Mouse (Mus musculus) c-Kit-positive CD71-negative TER-119-negative erythroid progenitor cells, embryonic 14.5 days (primary cell): Measurements from ENCODE around the gene Nanos1.

ENCODE experiments used
- DNase-seq: peaks from one replicate; pipeline ENCODE4 v3.0.0-alpha.2; 2013; ENCODE audit warnings: low read depth

Nanos1 gene

DNA sequence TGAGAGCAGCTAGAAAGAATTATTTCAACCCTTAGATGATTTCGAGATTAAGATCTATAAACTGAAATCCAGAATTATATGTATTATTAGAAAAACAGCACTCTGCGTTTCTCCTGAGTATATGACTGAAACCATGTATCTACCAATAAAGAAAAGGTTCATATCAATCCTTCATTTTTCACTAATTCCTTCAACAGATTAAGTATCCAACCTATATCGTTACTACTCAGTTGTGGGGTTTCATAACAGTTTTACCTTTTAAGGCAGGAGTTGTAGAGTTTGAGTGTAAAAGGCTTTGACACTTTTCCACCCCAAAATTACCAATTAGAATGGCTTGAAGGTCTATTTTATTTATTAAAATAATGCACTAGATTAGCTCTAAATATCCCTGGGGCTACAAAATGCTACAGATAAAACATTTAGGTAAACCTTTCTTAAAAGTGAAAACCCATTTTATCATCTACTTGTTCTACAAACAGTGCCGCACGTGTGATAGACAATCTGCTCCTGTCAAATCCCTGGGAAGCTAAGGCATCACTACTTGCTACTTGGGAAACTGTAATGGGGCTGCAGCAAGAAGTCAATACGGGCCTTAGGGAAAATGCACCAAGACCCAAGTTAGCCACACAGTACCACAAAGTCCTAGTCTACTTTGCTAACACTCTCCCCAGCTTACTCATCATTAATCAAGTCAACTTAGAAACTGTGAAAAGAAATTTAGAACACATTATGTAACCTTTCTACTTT lies 32.6 kb downstream of the Nanos1 start:
- no peak for DNase-seq

DNA sequence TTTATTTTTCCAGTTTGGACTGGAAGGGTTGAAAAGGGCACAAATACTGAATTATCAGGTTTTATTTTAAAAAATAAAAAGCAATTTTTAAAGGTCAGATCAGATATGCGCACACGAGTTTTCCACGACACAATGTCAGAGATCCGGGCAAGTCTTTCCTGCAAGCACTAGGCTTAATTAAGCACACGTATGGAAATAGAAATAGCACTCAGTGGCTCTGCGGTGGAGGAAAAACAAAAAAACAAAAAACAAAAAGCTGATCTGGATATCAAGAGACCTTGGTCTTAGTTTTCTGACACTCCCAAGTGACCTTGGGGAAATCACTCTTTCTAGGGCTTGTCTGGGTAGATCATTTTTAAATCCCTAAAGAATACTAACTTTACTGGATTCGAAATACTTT lies 33.7 kb downstream of the Nanos1 start:
- DNase-seq, result no peak

DNA sequence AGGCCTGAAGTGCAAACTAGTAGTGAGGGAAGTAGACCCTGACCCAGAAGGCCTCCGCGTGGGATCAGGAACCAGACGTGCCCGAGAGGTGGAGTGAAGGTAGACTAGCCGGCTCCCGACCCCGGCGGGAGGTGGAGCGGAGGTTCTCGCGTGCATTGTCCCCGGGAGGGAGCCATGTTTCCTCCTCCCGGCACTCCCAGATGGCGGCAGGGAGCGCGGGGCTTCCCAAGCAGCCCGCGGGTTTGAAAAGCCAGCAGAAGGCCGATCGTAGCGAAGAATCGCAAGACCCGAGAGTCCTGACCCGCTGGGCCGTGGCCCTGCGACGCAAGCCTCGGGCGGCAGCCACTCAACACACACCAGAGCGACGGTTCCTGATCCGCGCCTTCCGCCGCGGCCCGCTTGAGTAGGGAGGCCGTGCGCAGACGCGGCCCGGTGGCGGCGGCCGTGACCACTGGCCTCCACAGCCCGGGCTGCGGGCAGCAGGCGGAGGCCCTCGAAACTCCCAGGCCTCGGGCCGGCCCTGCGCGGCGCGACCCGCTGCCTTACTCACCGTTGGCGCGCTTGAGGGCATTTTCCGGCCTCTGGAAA lies 34.2 kb downstream of the Nanos1 start:
- no peak for DNase-seq

DNA sequence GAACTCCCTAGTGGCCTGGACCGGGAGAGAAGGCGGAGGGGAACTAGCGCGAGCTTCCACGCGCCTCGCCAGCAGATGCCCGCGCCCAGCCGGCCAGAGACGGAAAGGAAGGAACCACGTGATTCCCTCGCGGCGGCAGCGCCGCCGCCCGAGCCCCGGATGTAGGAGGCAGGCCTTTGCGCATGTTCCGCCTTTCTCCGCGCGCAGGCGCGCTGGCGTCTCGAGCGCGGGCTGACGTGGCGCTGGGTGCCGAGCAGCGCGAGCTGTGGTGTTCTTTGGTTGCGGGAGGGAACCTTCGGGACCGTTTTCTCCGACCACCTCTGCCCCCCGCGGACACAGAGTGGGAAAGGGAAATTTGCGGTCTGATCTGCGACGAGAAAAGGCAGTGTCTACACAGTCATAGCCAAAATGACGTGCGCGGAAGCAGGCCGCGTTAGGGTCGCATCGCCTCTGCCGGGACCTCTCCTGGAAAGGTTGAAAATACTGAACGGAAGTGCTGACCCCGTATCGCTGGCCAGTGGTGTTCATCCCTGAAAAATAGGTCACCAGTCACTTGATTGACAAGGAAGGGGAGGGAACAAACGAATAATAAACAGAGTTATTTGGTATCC lies 34.9 kb downstream of the Nanos1 start, which contains the start of gene Eif3a:
Gene Eif3a, minus strand, starts transcription at position 108 of the 611 bp plus-strand sequence.
- DNase-seq, result peak; percentile 85

DNA sequence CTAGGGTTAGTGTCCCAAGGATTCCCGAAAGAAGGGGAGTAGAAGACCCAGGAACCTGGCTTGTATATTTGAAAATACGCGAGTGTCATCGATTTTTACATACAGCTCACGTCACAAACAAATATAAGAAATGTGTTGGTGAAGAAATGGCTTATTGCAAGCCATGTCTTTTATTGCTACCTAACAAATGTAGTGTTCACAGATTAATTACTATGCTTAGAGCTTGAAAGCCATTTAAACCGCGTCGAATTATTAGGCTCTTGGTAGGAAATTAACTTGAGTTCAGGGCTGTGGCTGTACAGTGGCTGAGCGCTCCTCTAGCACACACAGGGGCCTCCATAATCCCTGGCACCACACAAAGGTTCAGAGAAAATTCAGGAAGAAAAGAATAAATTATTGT lies 35.4 kb downstream of the Nanos1 start:
- DNase-seq, result no peak

DNA sequence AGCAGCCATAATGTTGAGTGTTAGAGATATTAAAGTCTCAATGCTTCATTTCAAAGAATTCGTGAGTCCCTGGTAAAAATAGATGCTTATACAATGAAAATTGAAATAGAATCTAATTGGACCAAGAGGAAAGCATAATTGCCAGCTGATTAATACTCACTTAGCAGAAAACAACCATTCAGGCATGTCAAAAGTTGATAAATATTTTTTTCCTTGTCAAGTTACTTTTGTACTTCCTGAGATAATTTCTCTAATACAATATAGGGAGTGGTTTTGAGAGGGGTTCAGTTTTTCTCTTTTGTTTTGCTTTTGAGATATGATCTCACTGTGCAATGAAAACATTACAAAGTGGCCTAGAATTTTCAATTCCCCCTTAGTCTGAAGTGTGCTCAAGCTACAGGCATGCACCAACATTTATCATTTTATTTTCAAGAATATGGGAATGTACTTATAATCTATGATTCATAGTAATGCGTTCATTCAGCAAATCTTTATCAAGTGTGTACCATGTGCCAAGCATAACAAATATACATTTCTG lies 37.5 kb downstream of the Nanos1 start:
- no peak for DNase-seq

DNA sequence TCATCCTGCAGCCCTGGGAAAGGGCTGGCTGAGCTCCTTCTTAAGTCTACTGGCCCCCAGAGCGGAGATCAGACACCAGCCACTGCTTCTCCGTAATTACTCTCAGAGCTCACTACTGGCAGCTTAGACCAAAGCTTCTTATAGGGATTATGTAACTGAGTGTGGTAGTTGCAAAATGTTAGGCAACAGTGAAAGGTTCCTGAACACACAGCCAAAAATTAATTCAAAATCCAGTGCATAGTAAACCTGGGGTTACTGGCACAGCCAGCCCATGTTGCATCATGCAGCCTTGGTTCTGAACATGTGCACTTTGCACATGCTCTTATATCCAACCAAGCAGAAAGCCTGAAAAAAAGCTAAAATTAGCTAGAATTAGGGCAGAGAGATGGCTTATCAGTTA lies 39.5 kb downstream of the Nanos1 start:
- DNase-seq, result no peak

DNA sequence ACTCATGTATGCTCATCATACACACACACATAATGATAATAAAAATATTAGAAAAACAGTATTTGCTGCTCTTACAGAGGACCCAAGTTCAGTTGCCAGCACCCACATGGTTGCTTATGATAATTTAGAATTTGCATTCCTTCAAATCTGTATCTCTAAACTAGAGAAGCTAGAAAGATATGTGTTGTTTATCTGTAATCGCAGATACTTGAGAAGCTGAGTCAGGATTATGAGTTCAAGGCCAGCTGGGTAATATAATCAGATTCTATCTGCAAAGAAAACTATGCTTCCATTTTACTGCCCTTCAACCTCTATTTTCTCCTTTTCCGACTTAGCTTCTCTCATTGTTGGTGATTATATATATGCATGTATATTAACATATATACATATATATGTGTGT lies 41.6 kb downstream of the Nanos1 start:
- DNase-seq, result no peak

DNA sequence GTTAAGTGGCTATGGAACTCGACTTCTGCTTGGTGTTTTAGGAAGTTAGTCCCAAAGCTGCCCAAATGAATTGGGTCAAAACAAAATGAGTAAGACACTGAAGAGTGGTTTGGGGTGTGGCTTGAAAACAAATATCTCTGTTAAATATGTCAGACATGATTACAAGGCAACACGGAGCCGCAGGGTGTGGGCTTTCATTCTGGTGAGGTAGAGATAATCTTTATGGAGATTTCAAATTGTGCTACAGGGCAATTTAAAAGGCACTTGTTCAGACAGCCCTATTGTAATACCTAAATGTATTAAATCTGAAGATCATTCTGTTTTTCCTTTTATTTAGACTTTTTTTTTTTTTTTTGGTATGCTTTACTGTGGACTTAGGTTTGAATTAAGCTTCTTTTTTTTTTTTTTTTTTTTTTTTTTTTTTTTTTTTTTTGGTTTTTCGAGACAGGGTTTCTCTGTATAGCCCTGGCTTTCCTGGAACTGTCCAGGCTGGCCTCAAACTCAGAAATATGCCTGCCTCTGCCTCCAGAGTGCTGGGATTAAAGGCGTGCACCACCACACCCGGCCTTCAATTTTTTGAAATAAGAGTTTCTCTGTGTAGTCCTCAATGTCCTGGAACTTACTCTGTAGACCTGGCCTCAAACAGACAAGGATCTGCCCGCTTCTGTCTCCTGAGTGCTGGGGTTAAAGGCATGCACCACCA lies 44.2 kb downstream of the Nanos1 start:
- no peak for DNase-seq

DNA sequence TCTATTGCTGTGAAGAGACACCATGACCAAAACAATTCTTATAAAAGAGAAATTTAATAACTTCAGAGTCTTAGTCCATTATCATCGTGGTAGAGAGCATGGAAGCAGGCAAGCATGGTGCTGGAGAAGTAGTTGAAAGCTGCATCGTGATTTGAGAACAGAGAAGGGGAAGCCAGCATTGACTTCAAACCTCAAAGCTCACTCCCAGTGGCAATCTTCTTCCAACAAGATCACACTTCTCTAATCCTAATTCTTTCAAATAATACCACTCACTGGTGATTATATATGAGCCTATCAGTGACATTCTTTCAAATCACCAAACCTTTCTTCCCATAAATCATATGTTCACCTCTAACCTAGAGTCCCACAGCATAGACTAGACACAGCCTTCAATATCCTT lies 49.1 kb downstream of the Nanos1 start:
- no peak for DNase-seq
